Mouse (Mus musculus): ENCODE results near the gene B3gnt7.

The B3gnt7 gene

DNA sequence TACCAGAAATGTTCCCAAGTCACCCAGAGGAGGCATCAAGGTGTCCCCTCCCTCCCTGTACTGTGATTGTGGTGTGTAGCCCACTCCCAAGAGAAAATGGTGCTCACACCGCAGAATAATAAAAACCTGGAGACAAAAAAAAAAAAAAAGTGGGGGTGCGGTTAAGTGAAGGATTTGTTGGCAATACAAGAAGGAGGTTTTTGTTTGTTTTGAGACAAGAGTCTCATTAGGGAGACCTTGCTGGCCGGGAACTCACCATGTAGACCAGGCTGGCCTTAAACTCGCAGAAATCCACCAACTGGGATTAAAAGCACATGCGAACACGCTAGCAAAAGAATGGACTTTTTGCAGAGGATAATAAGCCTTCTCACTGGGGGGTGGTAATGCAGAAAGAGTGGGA, at the start of gene B3gnt7:
Gene B3gnt7 (plus strand): TSS at position 301 of the 400 bp plus-strand sequence.
- in situ Hi-C loops (cut with MboI) = no loop called here

DNA sequence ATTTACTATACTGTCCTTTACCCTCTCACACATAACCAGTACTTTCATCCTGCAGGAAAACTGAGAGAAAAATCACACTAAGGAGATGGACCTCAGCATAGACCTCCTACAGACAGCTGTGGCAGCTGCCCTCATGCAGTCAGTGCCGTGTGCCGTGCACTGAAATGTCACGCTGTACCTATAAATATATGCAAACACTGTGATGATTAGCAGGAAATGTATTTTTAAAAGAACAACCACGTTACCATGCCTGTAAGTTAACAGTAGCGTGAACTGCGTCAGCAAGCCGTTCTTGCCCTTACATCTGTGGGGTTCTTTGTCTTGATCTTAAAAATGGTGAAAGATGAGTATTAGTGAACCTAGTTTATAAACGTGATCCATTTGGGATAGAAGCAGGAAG, 49.2 kb upstream of the B3gnt7 start:
- in situ Hi-C loops (cut with MboI) = no loop called here

DNA sequence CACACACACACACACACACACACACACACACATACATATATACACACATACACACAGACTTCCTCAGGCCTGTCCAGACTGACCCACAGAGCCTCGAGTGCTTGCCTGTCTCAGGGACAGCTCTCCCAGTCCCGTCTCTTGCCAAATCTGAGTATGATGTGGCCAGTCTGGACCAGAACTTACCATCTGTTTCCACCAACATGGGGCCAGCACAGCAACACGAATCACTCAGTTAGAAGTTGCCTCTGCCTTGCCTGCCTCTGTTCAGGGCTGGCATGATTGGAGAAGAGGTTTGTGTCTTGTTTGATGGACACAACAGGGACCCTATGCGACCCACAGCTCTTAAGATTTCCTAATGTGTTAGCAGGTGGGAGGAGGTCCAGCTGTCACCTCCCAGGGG, 46.3 kb upstream of the B3gnt7 start:
- in situ Hi-C loops (cut with MboI) = no loop called here

DNA sequence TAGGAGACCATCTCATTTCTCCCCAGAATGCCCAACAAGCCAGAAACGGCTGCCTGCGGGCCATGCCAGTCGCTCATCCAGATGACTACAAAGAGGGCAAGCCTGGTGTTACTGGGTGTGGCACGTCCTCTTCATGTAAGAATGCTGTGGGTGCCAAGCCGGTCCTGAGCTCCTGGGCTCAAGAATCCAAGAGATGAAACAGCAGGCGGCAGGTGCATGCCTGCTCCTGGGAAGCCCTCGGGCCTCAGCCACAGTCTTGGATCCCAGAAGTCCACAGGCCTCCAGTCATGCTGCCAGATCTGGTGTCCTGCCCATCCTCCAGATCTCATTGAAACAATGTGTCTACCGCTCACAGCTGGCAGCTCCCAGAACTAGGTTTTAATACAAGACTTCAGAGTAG, 45.4 kb upstream of the B3gnt7 start:
- in situ Hi-C loops (cut with MboI) = no loop called here

DNA sequence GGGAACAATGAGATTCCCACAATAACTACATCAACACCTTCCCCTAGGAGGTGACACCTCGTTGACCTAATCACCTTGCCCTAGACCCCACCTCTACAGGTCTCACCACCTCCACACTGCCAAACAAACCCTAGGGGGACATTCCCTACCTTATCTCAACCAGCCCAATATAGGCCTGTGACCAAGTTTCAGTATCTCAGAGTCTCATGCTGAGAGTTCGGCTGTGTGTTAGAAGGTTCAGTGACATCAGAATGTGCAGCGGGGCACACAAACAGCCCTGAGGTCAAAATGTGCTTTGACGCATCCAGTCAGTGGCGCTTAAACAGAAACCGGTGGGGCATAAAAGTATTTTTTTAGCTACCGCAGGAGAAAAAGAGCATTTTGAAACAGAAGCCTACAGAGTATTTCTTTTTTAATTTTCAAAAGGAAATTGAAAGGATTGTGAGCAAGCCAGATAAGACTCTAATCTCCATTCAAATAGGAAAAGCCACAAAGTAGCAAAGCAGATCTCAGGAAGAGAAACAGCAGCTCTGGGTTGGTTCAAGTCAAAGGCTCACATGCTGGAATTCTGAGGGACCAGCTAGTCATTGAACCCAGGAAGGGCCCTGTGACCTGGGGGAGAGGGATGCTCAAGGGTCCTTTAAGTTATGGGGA, 44.3 kb upstream of the B3gnt7 start:
- in situ Hi-C loops (cut with MboI) = no loop called here

DNA sequence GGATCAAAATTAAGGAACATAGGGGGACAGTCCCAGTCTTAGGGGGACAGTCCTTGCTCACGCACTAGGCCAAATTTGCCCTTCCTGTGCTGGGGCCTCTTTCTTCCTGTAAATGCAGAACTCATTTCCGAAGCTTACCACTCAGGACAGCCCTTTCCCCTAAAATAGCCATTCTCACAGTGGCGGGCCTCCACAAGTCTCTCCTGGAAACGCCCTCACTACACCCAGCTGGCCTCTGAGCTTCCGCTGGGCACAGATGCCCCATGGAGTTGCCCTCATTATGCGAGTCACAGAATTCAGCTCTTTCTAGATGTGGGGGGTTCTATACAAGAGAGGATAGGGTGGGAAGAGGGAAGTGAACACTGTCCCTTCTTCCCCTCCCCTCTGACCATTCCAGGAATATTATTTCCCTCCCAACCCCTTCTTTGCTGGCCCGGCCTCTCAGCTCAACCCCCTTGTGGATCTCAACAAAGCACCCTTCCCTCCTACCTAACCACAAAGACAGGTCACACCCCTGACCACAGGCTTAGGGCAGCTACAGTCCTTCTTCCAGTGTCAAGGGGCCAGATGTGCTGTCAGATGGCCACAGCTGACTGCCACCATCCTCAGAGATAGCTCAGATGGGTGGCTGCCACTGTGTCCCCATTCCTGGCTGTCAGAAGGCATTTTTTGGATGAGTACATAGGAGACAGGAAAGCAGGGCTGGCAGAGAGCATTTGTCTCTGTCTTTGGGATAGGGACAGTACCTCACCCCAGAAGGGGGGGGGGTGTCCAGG, 38.9 kb upstream of the B3gnt7 start:
- in situ Hi-C loops (cut with MboI) = no loop called here

DNA sequence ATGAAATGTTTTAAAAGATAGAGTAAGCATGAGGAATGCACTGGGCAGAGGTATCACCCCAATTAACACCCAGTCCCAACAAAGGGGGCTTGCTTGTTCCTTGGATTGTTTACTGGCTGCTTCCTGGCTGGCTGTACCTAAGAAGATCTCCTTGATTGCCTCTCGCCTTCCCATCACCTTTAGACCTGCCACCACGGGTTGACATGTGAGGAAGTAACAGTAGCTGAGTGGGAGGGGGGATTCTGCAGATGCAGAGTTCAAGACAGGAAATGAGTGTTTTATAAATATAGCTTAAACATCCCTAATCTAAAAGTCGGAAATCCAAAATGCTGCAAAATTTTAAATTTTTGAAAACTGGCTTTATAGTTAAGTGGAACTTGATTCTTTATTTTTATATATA, 37.6 kb upstream of the B3gnt7 start:
- in situ Hi-C loops (cut with MboI) = no loop called here

DNA sequence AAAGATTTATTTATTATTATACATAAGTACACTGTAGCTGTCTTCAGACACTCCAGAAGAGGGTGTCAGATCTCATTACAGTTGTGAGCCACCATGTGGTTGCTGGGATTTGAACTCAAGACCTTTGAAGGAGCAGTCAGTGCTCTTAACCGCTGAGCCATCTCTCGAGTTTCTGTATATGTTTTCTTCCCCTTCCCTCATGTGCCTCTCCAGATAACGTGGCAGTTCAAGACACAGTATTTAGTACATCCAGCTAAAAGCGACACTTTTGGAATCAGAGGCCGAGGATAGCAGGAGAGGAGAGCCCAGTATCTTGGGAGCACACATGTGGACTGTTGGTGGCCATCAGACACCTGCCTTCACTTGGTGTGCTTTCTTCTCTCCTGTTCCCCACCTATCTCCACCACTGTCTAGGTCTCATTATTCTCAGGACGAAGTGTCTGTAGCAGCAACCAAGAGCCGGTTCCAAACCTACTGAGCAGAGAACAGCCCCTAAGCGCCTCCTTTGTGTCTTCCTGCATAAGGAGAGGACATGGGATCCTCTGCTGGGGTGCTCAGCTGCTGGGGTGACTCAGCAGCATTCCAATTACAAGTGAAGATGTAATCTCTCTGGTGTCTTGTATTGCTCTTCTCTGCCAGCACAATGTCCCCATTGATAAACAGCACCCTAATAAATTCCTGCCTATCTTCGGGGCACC, 34.0 kb upstream of the B3gnt7 start:
- in situ Hi-C loops (cut with MboI) = no loop called here

DNA sequence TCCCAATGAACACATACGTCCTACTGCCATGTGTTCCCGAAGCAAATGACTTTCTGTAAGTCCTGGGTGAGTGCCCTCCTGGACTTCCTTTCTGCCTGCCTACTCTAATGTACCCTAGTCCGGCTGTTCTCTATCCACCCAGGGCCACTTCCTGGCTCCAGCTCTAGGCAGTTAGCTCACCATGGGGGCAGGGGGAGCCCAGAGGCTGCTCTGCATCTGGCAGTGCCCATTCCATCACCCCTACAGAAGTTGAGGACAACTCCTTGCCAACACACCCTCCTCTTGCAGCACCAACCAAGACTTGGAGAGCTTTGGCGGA, 33.5 kb upstream of the B3gnt7 start:
- in situ Hi-C loops (cut with MboI) = no loop called here

DNA sequence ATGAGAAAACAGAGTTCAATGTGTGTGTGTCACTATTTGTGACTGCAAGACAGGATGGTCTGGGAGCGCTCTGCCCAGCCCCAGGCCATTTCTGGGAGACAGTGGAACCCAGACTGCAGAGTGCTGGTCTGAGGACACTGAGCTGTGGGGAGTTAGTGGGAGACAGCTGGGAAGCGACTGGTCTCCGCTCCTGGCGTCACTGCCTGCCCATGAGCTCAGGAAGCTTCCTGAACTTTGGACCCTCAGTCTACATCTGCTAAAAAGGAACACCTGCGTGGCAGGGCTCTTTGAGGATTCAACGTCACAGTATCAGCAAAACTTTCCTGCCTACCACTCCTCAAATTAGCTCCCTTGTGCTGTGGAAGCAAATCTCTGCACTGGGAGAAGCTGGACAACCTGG, 30.9 kb upstream of the B3gnt7 start:
- in situ Hi-C loops (cut with MboI) = no loop called here

DNA sequence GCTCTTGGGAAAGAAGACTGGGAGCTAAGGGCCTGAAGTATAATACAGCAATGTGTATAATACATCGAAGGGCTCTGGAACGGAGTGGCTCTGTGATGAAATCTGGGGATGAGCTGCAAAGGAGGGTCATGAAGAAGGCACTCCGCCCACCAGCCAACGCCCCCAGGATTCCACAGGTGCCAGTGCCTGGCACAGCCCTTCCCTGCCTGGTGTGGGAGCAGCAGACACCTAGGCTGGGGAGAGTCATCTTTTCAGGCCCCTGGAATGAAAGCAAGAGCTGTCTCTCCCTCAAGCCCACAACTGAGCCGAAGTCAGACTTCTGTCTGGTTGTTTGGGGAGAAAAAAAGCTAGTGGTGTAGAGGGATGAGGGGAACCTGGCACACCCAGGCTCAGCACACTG, 25.6 kb upstream of the B3gnt7 start:
- in situ Hi-C loops (cut with MboI) = no loop called here

DNA sequence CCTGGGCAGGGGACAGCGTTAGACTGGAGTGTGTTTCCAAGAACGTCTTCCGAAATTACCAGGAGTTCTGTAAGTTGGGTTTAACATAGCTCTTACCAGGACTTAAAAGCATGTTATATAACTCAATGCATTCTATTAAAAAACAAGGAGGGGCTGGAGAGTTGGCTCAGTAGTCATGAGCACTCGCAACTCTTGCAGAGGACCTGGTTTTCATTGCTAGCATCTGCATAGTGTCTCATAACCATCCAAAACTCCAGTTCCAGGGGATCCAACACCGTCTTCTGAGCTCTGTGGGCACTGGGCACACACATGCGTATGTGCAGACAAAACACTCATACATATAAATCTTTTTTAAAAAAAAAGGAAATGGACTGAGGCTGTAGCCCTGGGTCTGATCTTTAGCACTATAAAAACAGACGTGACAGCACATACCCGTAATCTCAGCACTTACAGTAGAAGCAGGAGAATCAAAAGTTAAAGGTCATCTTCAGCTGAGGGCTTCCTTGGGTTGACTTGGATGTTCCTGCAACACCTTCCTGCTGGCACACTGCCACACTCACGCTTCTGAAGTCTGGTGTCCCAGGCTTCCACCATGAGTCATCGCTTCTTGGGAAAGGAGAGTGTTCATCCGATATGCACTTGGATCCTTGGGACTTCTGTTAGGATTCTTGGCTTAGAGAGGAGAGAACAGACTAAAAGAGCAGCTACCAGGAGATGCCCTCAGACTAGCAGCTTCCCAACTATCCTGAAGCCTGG, 20.7 kb upstream of the B3gnt7 start:
- in situ Hi-C loops (cut with MboI) = no loop called here

DNA sequence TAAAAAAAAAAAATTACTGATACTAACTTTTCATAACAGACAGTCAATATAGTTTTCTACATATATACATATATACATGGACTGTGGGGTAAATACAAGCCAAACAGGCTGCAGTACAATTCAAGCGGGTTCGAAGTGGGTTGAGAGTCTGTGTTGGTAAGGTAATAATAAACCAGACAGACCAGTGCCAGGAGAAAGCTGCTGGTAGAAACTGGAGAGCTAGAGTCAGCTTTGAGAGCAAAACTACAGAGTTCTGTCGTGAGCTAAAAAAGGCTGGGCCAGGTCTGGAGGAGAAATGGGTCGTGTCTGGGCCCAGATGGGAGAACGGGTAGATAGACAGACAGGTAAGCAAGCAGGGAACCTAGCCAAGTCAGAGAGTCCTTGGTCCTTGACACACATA, 18.5 kb upstream of the B3gnt7 start:
- in situ Hi-C loops (cut with MboI) = no loop called here

DNA sequence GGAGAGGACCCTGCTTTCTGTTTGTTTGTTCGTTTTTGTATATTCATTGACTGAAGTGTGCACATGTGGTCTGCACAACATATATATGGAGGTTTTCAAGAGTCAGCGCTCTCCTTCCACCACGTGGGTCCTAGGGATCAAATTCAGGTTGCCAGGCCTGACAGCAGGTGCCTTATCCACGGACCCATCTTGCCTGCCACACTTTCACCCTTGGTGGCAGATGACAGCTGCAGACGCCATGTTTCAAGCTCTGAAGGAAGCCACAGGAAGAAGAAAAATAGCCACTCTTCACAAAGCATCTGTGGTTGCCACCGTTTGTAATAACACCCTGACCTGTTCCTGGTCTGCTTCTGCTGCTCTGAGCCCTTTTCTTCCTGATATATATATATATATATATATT, 17.3 kb upstream of the B3gnt7 start:
- in situ Hi-C loops (cut with MboI) = no loop called here

DNA sequence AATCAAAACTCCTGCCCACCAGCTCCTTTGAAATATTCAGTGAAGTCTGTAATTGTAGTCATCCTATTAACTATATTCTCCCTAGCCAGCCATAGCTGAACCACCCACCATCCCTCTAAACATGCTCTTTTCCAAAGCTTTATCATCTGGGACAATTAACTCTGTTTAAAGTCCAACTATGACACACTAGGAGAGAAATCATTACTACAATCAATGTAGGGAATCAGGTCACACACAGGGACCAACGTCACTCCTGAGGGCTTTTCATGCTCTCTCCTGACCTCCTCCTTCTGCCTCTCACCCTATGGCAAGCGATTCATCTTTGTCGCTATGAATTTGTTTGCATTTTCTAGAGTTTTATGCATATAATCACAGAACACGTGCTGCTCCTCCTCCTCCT, 15.2 kb upstream of the B3gnt7 start:
- in situ Hi-C loops (cut with MboI) = no loop called here

DNA sequence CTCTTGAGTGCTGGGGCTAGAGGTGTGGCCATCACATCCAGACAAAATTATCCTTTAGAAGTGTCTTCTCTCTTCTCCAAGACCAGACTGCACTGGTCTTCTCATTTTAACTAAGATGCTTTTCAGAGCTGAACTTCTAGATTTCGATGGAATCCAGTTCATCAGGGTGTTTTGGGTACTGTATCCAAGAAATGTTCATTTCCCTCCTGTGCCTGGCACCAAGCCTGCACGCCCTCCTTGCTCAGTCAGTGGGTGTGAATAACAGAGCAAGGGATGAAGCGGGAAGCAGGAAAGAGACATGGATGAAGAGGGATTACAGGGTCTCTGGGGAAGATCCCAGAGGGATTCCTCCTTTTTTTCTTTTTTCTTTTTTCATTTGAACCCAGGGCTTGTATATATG, 12.2 kb upstream of the B3gnt7 start:
- in situ Hi-C loops (cut with MboI) = no loop called here

DNA sequence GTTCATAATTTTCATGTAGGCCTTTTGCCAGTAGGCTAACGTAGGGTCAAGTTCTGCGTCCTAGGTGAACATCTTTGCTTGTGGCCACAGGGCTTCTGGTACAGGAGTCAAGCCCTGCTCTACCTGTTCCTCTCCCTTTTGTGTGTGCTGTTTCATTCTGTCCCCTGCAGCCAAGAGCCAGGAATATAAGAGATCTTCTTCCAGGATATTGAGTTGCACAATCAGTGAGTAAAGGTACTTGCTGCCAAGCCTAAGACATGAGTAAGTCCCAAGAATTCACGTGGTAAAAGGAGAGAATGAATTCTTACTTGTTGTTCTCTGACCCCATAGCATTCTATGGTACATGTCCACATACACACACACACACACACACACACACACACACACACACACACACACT, 9.5 kb upstream of the B3gnt7 start:
- in situ Hi-C loops (cut with MboI) = no loop called here

DNA sequence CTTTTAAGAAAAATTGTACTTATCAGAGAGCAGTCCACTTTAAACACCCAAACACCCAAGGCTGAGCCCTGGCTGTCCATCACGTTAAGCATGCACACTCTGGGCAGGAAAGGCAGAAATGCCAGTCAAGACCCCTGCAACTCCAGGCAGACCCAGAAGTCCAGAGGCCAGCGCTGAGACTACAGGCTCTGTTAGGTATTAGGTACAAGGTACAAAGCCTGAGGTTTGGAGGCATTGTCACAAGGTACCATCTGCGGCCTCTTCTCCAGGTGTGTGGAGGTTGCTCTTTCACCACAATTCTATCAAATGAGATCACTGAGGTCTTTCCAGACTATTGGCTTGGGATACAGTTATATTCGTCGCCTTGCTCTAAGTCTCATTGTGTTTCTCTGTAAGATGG, 8.8 kb upstream of the B3gnt7 start:
- in situ Hi-C loops (cut with MboI) = no loop called here

DNA sequence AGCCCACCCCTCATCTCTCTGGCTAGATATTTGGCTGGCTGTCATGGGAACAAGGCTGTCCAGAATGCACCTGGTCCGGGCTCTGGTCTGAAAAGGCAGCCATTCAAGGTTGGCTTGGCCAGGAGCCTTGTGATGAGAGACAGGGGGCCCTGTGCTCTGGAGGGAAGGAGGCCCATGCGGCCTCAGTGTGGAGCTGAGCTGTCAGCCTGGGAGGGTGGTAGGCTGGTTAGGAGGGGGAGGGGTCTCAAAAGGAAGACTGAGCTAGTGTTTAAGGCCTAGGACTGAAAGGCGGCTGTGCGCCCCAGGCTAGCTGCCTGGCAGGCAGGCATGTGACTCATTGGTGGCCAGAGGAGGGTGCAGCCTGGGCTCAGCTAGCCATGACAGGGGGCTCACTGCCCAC, 8.2 kb upstream of the B3gnt7 start:
- in situ Hi-C loops (cut with MboI) = no loop called here

DNA sequence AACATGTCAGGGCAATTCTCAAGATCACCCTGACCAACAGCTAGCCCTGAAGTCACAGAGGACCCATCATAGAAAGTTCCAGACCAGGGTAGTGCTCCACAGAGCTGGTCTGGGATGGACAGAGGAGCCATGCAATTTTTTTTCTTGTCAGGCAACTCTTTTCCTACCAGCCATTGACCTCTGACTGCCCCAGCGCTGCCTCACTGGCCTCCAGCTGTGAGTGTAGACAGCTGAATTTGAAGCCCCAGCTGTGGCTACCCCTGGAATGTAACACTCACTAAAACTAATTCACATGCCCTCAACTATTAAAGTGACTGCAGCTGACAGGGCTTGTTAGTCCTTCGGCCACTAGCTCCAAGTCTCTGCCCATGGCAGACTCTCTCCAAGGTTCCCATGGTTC, 2.5 kb upstream of the B3gnt7 start:
- in situ Hi-C loops (cut with MboI) = no loop called here

DNA sequence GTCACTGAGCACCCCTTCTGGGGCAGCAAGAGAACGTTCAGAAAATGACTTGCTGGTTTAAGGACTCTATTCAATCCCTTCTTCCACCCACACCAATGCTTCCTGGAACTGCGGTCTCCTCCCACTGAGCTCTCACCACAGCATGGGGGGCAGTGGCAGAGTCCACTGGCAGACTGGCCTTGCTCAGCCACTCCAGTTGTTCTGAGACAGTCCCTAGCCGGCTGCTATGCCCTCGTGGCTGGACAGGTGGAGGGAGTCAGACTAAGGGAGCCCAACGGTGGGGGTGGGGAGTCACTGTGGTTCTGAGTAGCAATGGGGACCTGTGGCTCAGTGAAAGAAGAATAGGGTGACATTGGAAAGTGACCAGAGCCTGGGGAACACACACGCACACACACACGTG, 1.9 kb upstream of the B3gnt7 start:
- in situ Hi-C loops (cut with MboI) = no loop called here

DNA sequence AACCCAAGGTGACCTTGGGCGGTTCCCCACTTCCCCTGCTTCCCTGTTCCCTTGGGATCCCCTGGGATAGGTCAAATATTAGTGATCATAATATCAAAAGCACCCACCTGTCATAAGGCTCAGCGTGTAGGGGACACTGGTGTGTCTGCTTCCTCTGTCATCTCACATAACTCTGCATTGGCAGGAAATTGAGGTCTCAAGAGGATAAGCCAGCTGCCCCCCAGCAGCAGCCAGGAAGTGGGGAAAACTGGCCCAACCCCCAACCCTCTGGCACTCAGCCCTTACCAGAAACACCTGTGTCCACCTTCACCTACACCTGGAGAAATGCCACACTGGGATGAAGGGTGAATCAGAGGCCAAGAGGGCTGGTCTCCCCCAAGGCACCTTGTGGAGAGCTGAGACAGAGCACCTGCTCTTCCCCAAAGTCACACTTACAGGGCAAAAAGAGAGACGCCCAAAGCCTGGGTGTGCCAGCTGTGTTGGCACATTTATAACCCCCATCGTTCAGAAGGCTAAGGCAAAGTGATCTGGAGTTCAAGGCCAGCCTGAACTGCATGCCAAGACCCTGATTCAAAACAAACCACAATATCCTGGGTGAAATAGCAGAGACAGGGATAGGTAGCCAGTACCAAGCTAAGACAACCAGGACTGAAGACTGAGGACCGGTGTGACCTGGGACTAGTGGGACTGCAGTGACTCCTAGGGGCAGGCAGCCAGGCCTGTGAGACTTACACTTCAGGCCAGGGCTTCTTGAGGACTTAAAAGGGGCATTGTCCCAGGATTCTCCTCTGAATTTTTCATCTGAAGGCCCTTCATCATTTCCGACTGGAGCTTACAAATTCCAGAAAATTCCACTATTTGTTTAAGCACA, 1.2 kb upstream of the B3gnt7 start:
- in situ Hi-C loops (cut with MboI) = no loop called here
